Mouse (Mus musculus) liver, adult 2 months (tissue): ENCODE data around the gene Dmgdh. TPM values are rescaled to one million over a fixed set of nuclear protein-coding genes. Genes with fewer than 3 reads are reported as not detected.

ENCODE experiments used
- DNase-seq: peaks from one replicate; pipeline ENCODE4 v3.0.0-alpha.2; 2011; ENCODE audit warnings: low read depth, low spot score; ENCODE audit errors: extremely low read depth
- H3K27ac ChIP-seq: fragments of 200-500 bp; replicated peaks from 2 replicates; pipeline ENCODE4 v1.5.1; 2012; ENCODE audit warnings: low read depth, mild to moderate bottlenecking, control low read depth, inconsistent platforms, low read length; ENCODE audit not compliant: insufficient read depth
- H3K27me3 ChIP-seq: fragments of 200-500 bp; 2 replicates; pipeline ENCODE4 v1.6.1; 2012; ENCODE audit warnings: mild to moderate bottlenecking, moderate library complexity, low read length, inconsistent platforms; ENCODE audit not compliant: control insufficient read depth, insufficient read depth
- H3K36me3 ChIP-seq: fragments of 200-500 bp; 2 replicates; pipeline ENCODE4 v1.6.1; 2012; ENCODE audit warnings: low read length, inconsistent platforms; ENCODE audit not compliant: control insufficient read depth, insufficient read depth
- H3K4me1 ChIP-seq: fragments of 200-500 bp; 2 replicates; pipeline ENCODE4 v1.6.1; 2011; ENCODE audit warnings: low read length; ENCODE audit not compliant: control insufficient read depth, insufficient read depth
- H3K4me3 ChIP-seq: fragments of 200-500 bp; 2 replicates; pipeline ENCODE4 v1.5.1; 2011; ENCODE audit warnings: low read depth, mild to moderate bottlenecking, control low read depth, low read length, moderate library complexity; ENCODE audit not compliant: insufficient read depth
- H3K79me2 ChIP-seq: fragments of 200-500 bp; 2 replicates; pipeline ENCODE4 v1.6.1; 2012; ENCODE audit warnings: inconsistent platforms, mild to moderate bottlenecking, low read length, moderate library complexity; ENCODE audit not compliant: control insufficient read depth, insufficient read depth
- H3K9ac ChIP-seq: fragments of 200-500 bp; 2 replicates; pipeline ENCODE4 v1.6.1; 2012; ENCODE audit warnings: low read depth, mild to moderate bottlenecking, control low read depth, inconsistent platforms, low read length
- CTCF ChIP-seq: fragments of 200-500 bp; IDR thresholded peaks from 2 replicates; pipeline ENCODE4 v1.5.1; 2011; ENCODE audit warnings: low read depth, low read length, control low read depth
- POLR2A ChIP-seq: fragments of 200-500 bp; IDR thresholded peaks from 2 replicates; pipeline ENCODE4 v1.6.1; 2011; ENCODE audit warnings: low read length, control low read depth; ENCODE audit not compliant: insufficient read depth; ENCODE audit errors: extremely low read depth
- WGBS: fragments of 180-500 bp; shearing (Covaris S2); methylation state at CpG from one replicate; pipeline ENCODE4 v1.1.7; 2018; 5-methylcytosine and 5-hydroxymethylcytosine counted together
- polyA plus RNA-seq: library from polyadenylated mRNA; depleted of rRNA; stranded (reverse); fragments of >200 nt; gene quantifications from 2 replicates; pipeline ENCODE4 v1.2.3, GENCODE M21; 2012
- total RNA-seq: library from RNA; depleted of rRNA; stranded (reverse); fragments of >200 nt; gene quantifications from 2 replicates; pipeline ENCODE4 v1.2.3, GENCODE M21; 2014

Dmgdh gene
- total and polyA plus RNA-seq, 2 experiments, result 132 to 283 TPM

GRCm38 (mm10) chr13:93710325-93710724 lies 36.1 kb downstream of the Dmgdh start:
- Histone ChIP-seq H3K79me2 (no peaks in the 10 kb centered on the region), H3K4me1 (peaks cover 30% of the 10 kb centered on the region), H3K27ac (peak overlapping the region; percentile 90), H3K4me3 (no peak overlapping the region), H3K27me3 (no peaks in the 10 kb centered on the region), H3K9ac (peak overlapping the region; percentile 45; the same call in 1 of the 2 replicates), H3K36me3 (peaks cover 9% of the 10 kb centered on the region; the same call in 1 of the 2 replicates)
- peak; percentile 72 for DNase-seq
- no peak for TF ChIP-seq CTCF
- TF ChIP-seq POLR2A, result no peak
- WGBS, result 73% methylated on average over 4 of the region's 4 CpGs

DNA sequence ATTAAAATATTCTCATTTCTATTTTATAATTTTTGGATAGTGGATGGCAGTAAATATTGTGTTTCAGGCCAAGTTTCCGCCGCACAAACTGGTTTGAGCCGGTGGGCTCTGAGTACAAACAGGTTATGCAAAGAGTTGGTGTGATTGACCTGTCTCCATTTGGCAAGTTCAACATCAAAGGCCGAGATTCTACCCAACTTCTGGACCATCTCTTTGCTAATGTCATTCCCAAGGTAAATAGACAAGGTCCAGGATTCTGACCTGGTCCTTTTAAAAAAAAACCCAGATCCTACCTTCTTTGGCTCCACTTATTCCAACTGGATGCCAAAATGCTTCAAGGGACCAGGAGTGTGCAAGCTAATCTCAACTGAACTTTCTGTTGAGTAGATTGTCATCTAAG lies 37.0 kb downstream of the Dmgdh start:
- Histone ChIP-seq H3K79me2 (no peaks in the 10 kb centered on the region), H3K9ac (no peak overlapping the region), H3K4me1 (peaks cover 25% of the 10 kb centered on the region), H3K36me3 (peaks cover 13% of the 10 kb centered on the region), H3K27ac (peak overlapping the region; percentile 90), H3K4me3 (no peak overlapping the region), H3K27me3 (no peaks in the 10 kb centered on the region)
- DNase-seq, result peak; percentile 99
- WGBS, result 22% methylated on average over 4 of the region's 4 CpGs
- TF ChIP-seq POLR2A (no peak), CTCF (no peak)

GRCm38 (mm10) chr13:93712362-93712761 lies 38.1 kb downstream of the Dmgdh start:
- 92% methylated on average over 4 of the region's 4 CpGs for WGBS
- no peak overlapping the region for H3K4me3 ChIP-seq
- no peaks in the 10 kb centered on the region for H3K79me2 ChIP-seq
- H3K36me3 ChIP-seq, result peaks cover 16% of the 10 kb centered on the region
- H3K27ac ChIP-seq, result peak overlapping the region; percentile 84; the same call in 1 of the 2 replicates
- H3K9ac ChIP-seq, result no peak overlapping the region
- H3K4me1 ChIP-seq, result peaks cover 17% of the 10 kb centered on the region
- DNase-seq, result no peak
- H3K27me3 ChIP-seq, result no peaks in the 10 kb centered on the region
- TF ChIP-seq CTCF (no peak), POLR2A (no peak)

- no peaks in the 10 kb centered on the region for H3K79me2 ChIP-seq
- TF ChIP-seq CTCF, result no peak
- TF ChIP-seq POLR2A, result no peak
- no peak overlapping the region for H3K4me3 ChIP-seq
- no peak for DNase-seq
- H3K4me1 ChIP-seq, result peaks cover 11% of the 10 kb centered on the region
- WGBS, result 74% methylated on average over 3 of the region's 3 CpGs
- no peaks in the 10 kb centered on the region for H3K27me3 ChIP-seq
- H3K9ac ChIP-seq, result no peak overlapping the region
- no peak overlapping the region for H3K27ac ChIP-seq
- peaks cover 16% of the 10 kb centered on the region for H3K36me3 ChIP-seq
Measured at GRCm38 (mm10) chr13:93713826-93714225, 39.6 kb downstream of the Dmgdh start.

- no peak for DNase-seq
- Histone ChIP-seq H3K4me1 (peaks cover 2% of the 10 kb centered on the region; the same call in 1 of the 2 replicates), H3K79me2 (no peaks in the 10 kb centered on the region), H3K9ac (no peak overlapping the region), H3K27ac (no peak overlapping the region), H3K36me3 (peaks cover 26% of the 10 kb centered on the region), H3K4me3 (no peak overlapping the region), H3K27me3 (no peaks in the 10 kb centered on the region)
- TF ChIP-seq POLR2A (no peak), CTCF (no peak)
- 78% methylated on average over 7 of the region's 7 CpGs for WGBS
Measured at GRCm38 (mm10) chr13:93717113-93717512, 42.9 kb downstream of the Dmgdh start.

GRCm38 (mm10) chr13:93718948-93719347 lies 44.7 kb downstream of the Dmgdh start:
- no peak overlapping the region for H3K9ac ChIP-seq
- no peak overlapping the region for H3K4me3 ChIP-seq
- H3K79me2 ChIP-seq, result no peaks in the 10 kb centered on the region
- H3K27ac ChIP-seq, result no peak overlapping the region
- DNase-seq, result peak; percentile 44
- WGBS, result 10% methylated on average over 7 of the region's 7 CpGs
- H3K27me3 ChIP-seq, result no peaks in the 10 kb centered on the region
- TF ChIP-seq POLR2A (no peak), CTCF (peak; percentile 69)
- no peaks in the 10 kb centered on the region for H3K4me1 ChIP-seq
- peaks cover 26% of the 10 kb centered on the region for H3K36me3 ChIP-seq
